Mouse (Mus musculus) limb, embryonic 15.5 days (tissue): ENCODE data around the gene Stat5b. TPM values are rescaled to one million over a fixed set of nuclear protein-coding genes. Genes with fewer than 3 reads are reported as not detected.

Experiments used
- ATAC-seq: fragments of 200-750 bp; cut with Nextera tagmentation; 2 replicates; pipeline ENCODE4 v1.8.0; 2017; ENCODE audit warnings: low read depth, moderate TSS enrichment; ENCODE audit not compliant: insufficient number of reproducible peaks, low FRiP score, low TSS enrichment
- H3K27ac ChIP-seq: fragments of 300-500 bp; sonication (generic); 2 replicates; pipeline ENCODE4 v1.5.1; 2015; ENCODE audit warnings: moderate library complexity, mild to moderate bottlenecking, inconsistent platforms
- H3K27me3 ChIP-seq: fragments of 300-500 bp; sonication (generic); 2 replicates; pipeline ENCODE4 v1.6.1; 2015; ENCODE audit warnings: inconsistent platforms
- H3K36me3 ChIP-seq: fragments of 300-500 bp; sonication (generic); 2 replicates; pipeline ENCODE4 v1.6.1; 2015; ENCODE audit warnings: inconsistent platforms
- H3K4me1 ChIP-seq: fragments of 300-500 bp; sonication (generic); 2 replicates; pipeline ENCODE4 v1.6.1; 2015; ENCODE audit warnings: inconsistent platforms
- H3K4me2 ChIP-seq: fragments of 300-500 bp; sonication (generic); 2 replicates; pipeline ENCODE4 v1.6.1; 2015; ENCODE audit warnings: mild to moderate bottlenecking, inconsistent platforms
- H3K4me3 ChIP-seq: fragments of 300-500 bp; sonication (generic); 2 replicates; pipeline ENCODE4 v1.5.1; 2015; ENCODE audit warnings: mild to moderate bottlenecking, inconsistent platforms
- H3K9ac ChIP-seq: fragments of 300-500 bp; sonication (generic); 2 replicates; pipeline ENCODE4 v1.6.1; 2015; ENCODE audit warnings: inconsistent platforms
- H3K9me3 ChIP-seq: fragments of 300-500 bp; sonication (generic); 2 replicates; pipeline ENCODE4 v1.6.1; 2016; ENCODE audit warnings: inconsistent platforms
- WGBS: fragments of 180-500 bp; shearing (Covaris S2); methylation state at CpG from one replicate; pipeline ENCODE4 v1.1.7; 2015; 5-methylcytosine and 5-hydroxymethylcytosine counted together
- polyA plus RNA-seq: library from polyadenylated mRNA; unstranded; fragments of >200 nt; fragmentation: Nextera tagmentation; extraction: Ambion mirVana; gene quantifications from 2 replicates; pipeline ENCODE4 v1.2.1, GENCODE M21; 2015

The Stat5b gene
- polyA plus RNA-seq, 1 experiment from 2014 or later: 23.4 TPM

DNA sequence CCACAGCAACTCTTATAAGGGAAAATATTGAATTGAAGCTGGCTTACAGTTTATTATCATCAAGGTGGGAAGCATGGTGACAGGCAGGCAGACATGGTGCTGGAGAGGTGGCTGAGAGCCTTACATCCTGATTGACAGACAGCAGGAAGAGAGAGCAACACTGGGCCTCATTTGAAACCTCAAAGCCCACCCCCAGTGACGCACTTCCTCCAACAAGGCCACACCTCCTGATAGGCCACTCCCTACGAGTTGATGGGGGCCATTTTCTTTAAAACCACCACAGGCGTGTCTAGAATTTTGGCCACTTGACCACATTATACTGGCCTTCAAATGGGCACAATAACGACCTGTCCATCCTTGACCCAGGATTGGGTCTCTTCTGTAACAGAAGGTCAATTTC, 76.3 kb downstream of the Stat5b start:
- Histone ChIP-seq H3K9me3 (no peaks in the 10 kb centered on the region), H3K4me1 (peaks cover 8% of the 10 kb centered on the region), H3K27ac (no peak overlapping the region), H3K4me3 (no peak overlapping the region), H3K4me2 (no peak overlapping the region), H3K36me3 (peaks cover 8% of the 10 kb centered on the region), H3K9ac (no peak overlapping the region), H3K27me3 (no peaks in the 10 kb centered on the region)
- ATAC-seq: no peak
- WGBS: 79% methylated on average over 4 of the region's 4 CpGs

GRCm38 (mm10) chr11:100770646-100771408, 79.7 kb downstream of the Stat5b start, which contains the start of gene Ghdc:
TSS of gene Ghdc (minus strand) at chr11:100770957.
- Histone ChIP-seq H3K9ac (peak within 1 kb of the TSS; percentile 49), H3K4me1 (peaks cover 8% of the 10 kb centered on the region), H3K4me2 (peak within 1 kb of the TSS; percentile 55), H3K36me3 (no peaks in the 10 kb centered on the region), H3K9me3 (no peaks in the 10 kb centered on the region), H3K27me3 (no peaks in the 10 kb centered on the region), H3K4me3 (peak within 1 kb of the TSS; percentile 65), H3K27ac (peak within 1 kb of the TSS; percentile 67; the same call in 1 of the 2 replicates)
- peak; percentile 66; the same call in 1 of the 2 replicates for ATAC-seq
- 15% methylated on average over 17 of the region's 17 CpGs for WGBS

DNA sequence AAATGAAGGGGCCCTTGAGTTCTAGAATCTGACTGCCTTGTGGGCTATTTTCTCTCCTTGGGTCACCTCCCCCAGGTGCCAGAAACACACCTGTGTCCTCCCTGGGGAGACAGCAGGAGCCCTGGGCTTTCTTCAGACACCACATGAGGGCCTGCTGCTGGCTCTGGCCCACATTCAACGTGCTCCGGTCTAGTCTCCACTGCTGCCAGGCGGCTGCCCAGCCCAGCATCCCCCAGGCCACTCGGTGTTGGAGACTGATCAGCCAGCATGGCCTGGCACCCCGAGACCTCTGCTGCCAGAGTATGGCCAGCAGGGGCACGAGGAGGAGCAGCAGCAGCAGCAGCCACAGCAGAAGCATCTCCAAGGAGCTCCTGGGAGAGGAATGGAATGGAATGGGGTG, 80.5 kb downstream of the Stat5b start:
- no peaks in the 10 kb centered on the region for H3K9me3 ChIP-seq

DNA sequence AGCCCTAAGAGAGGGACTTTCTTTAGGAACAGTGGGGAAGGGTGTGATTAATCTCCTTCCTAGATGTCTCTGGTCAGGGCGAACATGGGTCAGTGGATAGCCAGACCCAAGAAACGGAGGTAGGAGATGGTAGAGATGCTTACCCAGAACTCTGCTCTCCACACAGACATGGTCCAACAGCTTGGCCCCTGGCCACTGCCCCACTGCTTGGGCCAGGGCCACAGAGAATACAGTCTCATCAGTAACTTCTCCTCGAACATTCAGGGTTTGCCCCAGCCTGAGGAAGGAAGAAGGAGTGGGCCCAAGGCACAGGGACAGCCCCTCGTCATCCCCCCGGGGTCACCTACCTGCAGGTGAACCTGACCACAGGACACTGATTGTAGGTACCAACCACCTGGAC, 82.7 kb downstream of the Stat5b start:
- Histone ChIP-seq H3K27me3 (peaks cover 3% of the 10 kb centered on the region; the same call in 1 of the 2 replicates), H3K9me3 (no peaks in the 10 kb centered on the region), H3K9ac (no peak overlapping the region), H3K36me3 (no peaks in the 10 kb centered on the region), H3K27ac (no peak overlapping the region), H3K4me1 (peaks cover 8% of the 10 kb centered on the region), H3K4me3 (no peak overlapping the region), H3K4me2 (no peak overlapping the region)
- 91% methylated on average over 5 of the region's 5 CpGs for WGBS
- no peak for ATAC-seq

More for the DNA sequence above, 80.5 kb downstream of the Stat5b start:
- 52% methylated on average over 6 of the region's 6 CpGs for WGBS
- H3K4me1 ChIP-seq: peaks cover 8% of the 10 kb centered on the region
- 0 out of 2 replicates have a peak overlapping the region, but pooled peaks have one; percentile 67 for H3K27ac ChIP-seq
- peak overlapping the region; percentile 65 for H3K4me3 ChIP-seq
- ATAC-seq: no peak
- peak overlapping the region; percentile 31; the same call in 1 of the 2 replicates for H3K9ac ChIP-seq
- peak overlapping the region; percentile 55 for H3K4me2 ChIP-seq
- no peaks in the 10 kb centered on the region for H3K27me3 ChIP-seq
- H3K36me3 ChIP-seq: no peaks in the 10 kb centered on the region

DNA sequence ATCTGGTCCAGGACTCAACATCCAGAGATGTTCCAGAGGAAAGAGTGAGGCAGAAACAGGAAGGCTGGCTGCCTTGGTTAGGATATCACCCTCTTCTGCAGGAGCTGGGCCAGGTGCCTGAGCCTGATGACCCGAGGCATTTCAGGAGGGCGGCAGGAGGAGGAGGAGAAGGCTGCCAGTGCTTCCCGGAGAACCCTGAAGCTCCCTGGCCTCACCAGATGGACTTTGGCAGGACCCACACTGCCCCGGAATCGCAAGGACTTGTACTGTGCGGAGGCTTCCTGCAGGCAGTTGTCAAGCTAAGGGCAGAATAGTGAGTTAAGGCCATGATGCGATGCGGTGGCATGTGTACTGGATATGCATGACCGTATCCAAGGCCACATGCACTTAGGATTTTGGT, 83.8 kb downstream of the Stat5b start:
- no peak overlapping the region for H3K27ac ChIP-seq
- no peaks in the 10 kb centered on the region for H3K36me3 ChIP-seq
- peaks cover 11% of the 10 kb centered on the region for H3K4me1 ChIP-seq
- 78% methylated on average over 9 of the region's 9 CpGs for WGBS
- H3K4me3 ChIP-seq: no peak overlapping the region
- ATAC-seq: no peak
- H3K4me2 ChIP-seq: no peak overlapping the region
- no peaks in the 10 kb centered on the region for H3K9me3 ChIP-seq
- H3K27me3 ChIP-seq: peaks cover 14% of the 10 kb centered on the region
- no peak overlapping the region for H3K9ac ChIP-seq

DNA sequence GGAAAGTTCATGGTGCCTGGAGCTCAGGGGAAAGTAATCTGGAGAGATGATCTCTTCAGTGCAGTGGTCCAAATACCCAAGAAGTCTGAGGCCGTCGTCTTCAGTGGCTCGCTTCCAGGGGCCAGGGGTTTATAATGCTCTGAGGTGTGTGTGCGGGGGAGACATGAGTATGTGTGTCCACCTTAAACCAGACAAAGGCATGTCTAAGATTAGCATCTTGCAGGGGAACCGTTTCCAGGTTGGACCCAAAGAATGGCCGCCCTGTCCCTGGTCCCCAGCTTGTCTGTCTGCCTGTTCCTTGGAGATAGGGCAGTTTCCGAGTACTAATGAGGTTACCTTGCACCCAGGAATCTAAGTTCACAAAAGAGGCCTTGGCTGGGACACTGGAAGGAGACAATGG, 87.7 kb downstream of the Stat5b start, which contains the start of gene Hcrt:
Gene Hcrt, minus strand, starts transcription at position 101 of the 400 bp plus-strand sequence.
- Histone ChIP-seq H3K4me3 (peak within 1 kb of the TSS; percentile 36), H3K4me1 (peaks cover 19% of the 10 kb centered on the region), H3K9ac (no peak within 1 kb of the TSS), H3K4me2 (peak within 1 kb of the TSS; percentile 60), H3K9me3 (no peaks in the 10 kb centered on the region), H3K27me3 (peaks cover 49% of the 10 kb centered on the region), H3K36me3 (no peaks in the 10 kb centered on the region), H3K27ac (no peak within 1 kb of the TSS)
- WGBS: 85% methylated on average over 7 of the region's 7 CpGs
- no peak for ATAC-seq

GRCm38 (mm10) chr11:100761547-100762045, 88.9 kb downstream of the Stat5b start:
- no peak overlapping the region for H3K27ac ChIP-seq
- no peak overlapping the region for H3K9ac ChIP-seq
- peaks cover 19% of the 10 kb centered on the region for H3K4me1 ChIP-seq
- under 1% methylated on average over 27 of the region's 27 CpGs for WGBS
- H3K4me2 ChIP-seq: peak overlapping the region; percentile 60
- peaks cover 55% of the 10 kb centered on the region for H3K27me3 ChIP-seq
- H3K9me3 ChIP-seq: no peaks in the 10 kb centered on the region
- no peak for ATAC-seq
- H3K4me3 ChIP-seq: peak overlapping the region; percentile 36
- no peaks in the 10 kb centered on the region for H3K36me3 ChIP-seq

- H3K9ac ChIP-seq: no peak within 1 kb of the TSS
- no peak for ATAC-seq
- peaks cover 19% of the 10 kb centered on the region for H3K4me1 ChIP-seq
- no peaks in the 10 kb centered on the region for H3K36me3 ChIP-seq
- H3K27ac ChIP-seq: no peak within 1 kb of the TSS
- whole genome bisulfite sequencing: under 1% methylated on average over 49 of the region's 51 CpGs
- peak within 1 kb of the TSS; percentile 30 for H3K4me3 ChIP-seq
- H3K4me2 ChIP-seq: peak within 1 kb of the TSS; percentile 49
- H3K27me3 ChIP-seq: peaks cover 55% of the 10 kb centered on the region
- H3K9me3 ChIP-seq: no peaks in the 10 kb centered on the region
Observed at GRCm38 (mm10) chr11:100759611-100760233, 90.8 kb downstream of the Stat5b start, which contains the start of gene Kcnh4. TSS of gene Kcnh4 (minus strand) at chr11:100759942.

GRCm38 (mm10) chr11:100758707-100759610, 91.6 kb downstream of the Stat5b start:
- no peaks in the 10 kb centered on the region for H3K9me3 ChIP-seq
- H3K27ac ChIP-seq: no peak overlapping the region
- WGBS: 3% methylated on average over 35 of the region's 35 CpGs
- no peak overlapping the region for H3K9ac ChIP-seq
- H3K36me3 ChIP-seq: no peaks in the 10 kb centered on the region
- peak overlapping the region; percentile 49 for H3K4me2 ChIP-seq
- no peak for ATAC-seq
- H3K4me1 ChIP-seq: peaks cover 19% of the 10 kb centered on the region
- H3K4me3 ChIP-seq: peak overlapping the region; percentile 30
- peaks cover 59% of the 10 kb centered on the region for H3K27me3 ChIP-seq

DNA sequence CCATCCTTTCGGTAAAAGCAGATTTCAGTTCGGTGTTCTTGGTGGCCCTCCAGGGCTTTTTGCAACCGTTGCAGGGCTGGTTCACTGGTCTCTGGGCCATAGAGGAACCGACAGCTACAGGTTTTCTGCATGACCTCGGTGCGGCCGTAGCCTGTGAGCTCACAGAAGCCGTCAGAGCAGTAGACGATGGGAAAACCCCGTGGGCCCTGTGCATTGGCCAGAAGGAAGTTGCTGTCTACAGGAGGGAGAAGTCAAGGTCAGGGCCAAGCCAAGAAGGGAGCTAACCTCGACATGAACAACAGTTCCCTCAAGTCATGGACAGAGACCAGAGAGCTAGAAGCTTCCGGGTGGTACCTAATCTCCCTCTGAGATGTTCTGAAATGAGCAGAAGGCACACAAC, 93.0 kb downstream of the Stat5b start:
- Histone ChIP-seq H3K36me3 (no peaks in the 10 kb centered on the region), H3K27ac (no peak overlapping the region), H3K4me2 (no peak overlapping the region), H3K4me1 (peaks cover 19% of the 10 kb centered on the region), H3K4me3 (no peak overlapping the region), H3K27me3 (peaks cover 56% of the 10 kb centered on the region), H3K9me3 (no peaks in the 10 kb centered on the region), H3K9ac (no peak overlapping the region)
- no peak for ATAC-seq
- WGBS: 86% methylated on average over 12 of the region's 12 CpGs

GRCm38 (mm10) chr11:100756476-100756875, 94.0 kb downstream of the Stat5b start:
- WGBS: 60% methylated on average over 6 of the region's 6 CpGs
- peaks cover 47% of the 10 kb centered on the region for H3K27me3 ChIP-seq

More at GRCm38 (mm10) chr11:100756476-100756875, 94.0 kb downstream of the Stat5b start:
- Histone ChIP-seq H3K4me3 (no peak overlapping the region), H3K4me1 (peaks cover 14% of the 10 kb centered on the region), H3K9ac (no peak overlapping the region), H3K9me3 (no peaks in the 10 kb centered on the region), H3K27ac (no peak overlapping the region), H3K36me3 (no peaks in the 10 kb centered on the region), H3K4me2 (no peak overlapping the region)
- no peak for ATAC-seq
